Mouse (Mus musculus) lung, adult 2 months (tissue): ENCODE data around the gene Cers6.

Source experiments
- CTCF ChIP-seq: fragments of 200-500 bp; IDR thresholded peaks from 2 replicates; pipeline ENCODE4 v1.5.1; 2011; ENCODE audit warnings: mild to moderate bottlenecking, low read length, control low read depth; ENCODE audit not compliant: insufficient read depth
- POLR2A ChIP-seq: fragments of 200-500 bp; IDR thresholded peaks from 2 replicates; pipeline ENCODE4 v1.6.1; 2011; ENCODE audit warnings: low read depth, mild to moderate bottlenecking, control low read depth, low read length, borderline replicate concordance; ENCODE audit errors: extremely low read depth

DNA sequence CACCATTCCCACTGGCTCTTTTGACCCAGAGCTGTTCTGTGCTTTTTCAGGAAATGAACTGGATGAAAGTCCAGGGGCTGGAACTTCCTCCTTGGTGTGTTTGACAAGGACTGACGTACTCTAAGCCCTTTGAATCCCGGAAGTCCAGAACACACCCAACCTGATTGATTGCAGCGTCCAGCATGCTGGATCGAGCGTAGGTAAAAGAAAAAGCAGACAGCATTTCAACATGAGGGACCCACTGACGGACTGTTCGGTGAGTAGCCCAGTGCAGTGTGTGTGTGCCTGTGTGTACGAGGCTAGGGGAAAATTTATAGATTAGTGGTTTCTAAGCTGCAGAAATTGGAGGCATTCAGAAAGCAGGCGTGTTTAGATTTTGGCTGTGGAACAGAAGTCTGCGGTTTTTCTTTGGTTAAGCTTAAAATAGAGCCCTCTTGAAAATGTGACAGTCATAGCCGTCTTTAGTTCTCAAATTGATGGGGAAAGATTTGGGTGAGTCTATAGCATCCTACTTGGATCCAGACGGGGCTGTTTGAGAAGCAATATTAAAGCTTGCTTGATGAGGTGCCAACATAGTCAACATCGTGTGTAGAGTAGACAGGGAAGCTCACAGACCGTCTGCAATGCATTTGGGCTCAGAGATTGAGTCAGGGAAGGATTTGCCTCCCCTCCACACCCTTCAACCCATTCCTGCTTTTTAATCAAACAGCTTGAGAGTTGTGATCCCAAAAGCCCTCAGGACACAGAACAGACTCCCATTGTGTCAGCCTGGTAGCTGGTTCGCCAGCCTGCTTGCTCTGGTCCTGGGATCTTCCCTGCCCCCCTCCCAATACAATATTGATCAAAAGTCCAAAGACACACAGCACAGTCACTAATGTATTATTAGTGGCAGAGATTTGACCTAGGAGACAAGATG is 274.7 kb downstream of the Cers6 start, which contains the start of gene Nostrin:
- TF ChIP-seq CTCF (no peak), POLR2A (peak; percentile 53; the same call in 1 of the 2 replicates)
